Mouse (Mus musculus) lung, postnatal 0 days (tissue): ENCODE results near the gene Kpna6.

Experiments used
- CTCF ChIP-seq: IDR thresholded peaks from 2 replicates; pipeline ENCODE4 v1.5.1; 2016; ENCODE audit warnings: antibody characterized with exemption, mild to moderate bottlenecking
- EP300 ChIP-seq: IDR thresholded peaks from 2 replicates; pipeline ENCODE4 v1.6.1; 2016; ENCODE audit warnings: antibody characterized with exemption, mild to moderate bottlenecking, control low read depth

DNA sequence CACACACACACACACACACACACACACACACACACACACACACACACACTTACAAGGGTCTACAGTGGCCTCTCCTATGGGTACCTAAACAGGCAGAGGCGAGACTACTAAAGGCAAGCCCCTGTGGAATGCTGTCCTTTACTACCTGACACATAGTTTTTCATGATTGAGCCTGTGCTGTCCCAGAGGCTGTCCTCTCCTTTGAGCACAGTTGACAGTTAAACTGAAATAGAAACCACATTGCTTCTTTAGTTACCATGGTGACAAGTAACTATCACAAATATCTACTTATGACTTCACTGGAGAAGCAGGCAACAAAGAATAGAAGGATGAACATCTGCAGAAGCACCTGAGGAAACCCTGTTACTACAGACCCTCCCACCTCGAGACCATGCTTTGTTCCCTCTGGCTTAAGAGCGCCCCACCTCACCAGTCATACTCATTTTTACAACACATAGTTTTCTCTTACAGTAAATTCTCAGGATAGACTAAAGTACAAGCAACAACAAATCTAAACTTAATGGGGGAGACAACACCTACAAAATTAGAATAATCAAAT is 10.2 kb downstream of the Kpna6 start:
- TF ChIP-seq CTCF: no peak
- TF ChIP-seq EP300: no peak
